Mouse (Mus musculus) midbrain, embryonic 11.5 days (tissue): ENCODE data around the gene Rap1gap2. TPM values are rescaled to one million over a fixed set of nuclear protein-coding genes. Genes with fewer than 3 reads are reported as not detected.

Experiments used
- ATAC-seq: fragments of 200-750 bp; cut with Nextera tagmentation; 2 replicates; pipeline ENCODE4 v1.8.0; 2017; ENCODE audit warnings: moderate TSS enrichment, moderate library complexity; ENCODE audit not compliant: low FRiP score
- DNase-seq: peaks from one replicate; pipeline ENCODE4 v3.0.0; 2015; ENCODE audit warnings: low spot score; ENCODE audit errors: missing footprints
- H3K27ac ChIP-seq: fragments of 300-500 bp; sonication (generic); 2 replicates; pipeline ENCODE4 v1.5.1; 2014; ENCODE audit warnings: low read depth, low read length
- H3K27me3 ChIP-seq: fragments of 300-500 bp; sonication (generic); 2 replicates; pipeline ENCODE4 v1.6.1; 2014; ENCODE audit warnings: mild to moderate bottlenecking, low read length, moderate library complexity, mixed read lengths; ENCODE audit not compliant: control insufficient read depth, insufficient read depth
- H3K36me3 ChIP-seq: fragments of 300-500 bp; sonication (generic); 2 replicates; pipeline ENCODE4 v1.6.1; 2014; ENCODE audit warnings: mild to moderate bottlenecking, low read length, moderate library complexity, mixed read lengths; ENCODE audit not compliant: control insufficient read depth, insufficient read depth
- H3K4me1 ChIP-seq: fragments of 300-500 bp; sonication (generic); 2 replicates; pipeline ENCODE4 v1.6.1; 2014; ENCODE audit warnings: low read length; ENCODE audit not compliant: control insufficient read depth, insufficient read depth
- H3K4me2 ChIP-seq: fragments of 300-500 bp; sonication (generic); 2 replicates; pipeline ENCODE4 v1.6.1; 2014; ENCODE audit warnings: mild to moderate bottlenecking, moderate library complexity
- H3K4me3 ChIP-seq: fragments of 300-500 bp; sonication (generic); 2 replicates; pipeline ENCODE4 v1.5.1; 2014; ENCODE audit warnings: low read depth, low read length
- H3K9ac ChIP-seq: fragments of 300-500 bp; sonication (generic); 2 replicates; pipeline ENCODE4 v1.6.1; 2014; ENCODE audit warnings: low read length
- H3K9me3 ChIP-seq: fragments of 300-500 bp; sonication (generic); 2 replicates; pipeline ENCODE4 v1.6.1; 2016; ENCODE audit warnings: low read length; ENCODE audit not compliant: control insufficient read depth
- WGBS: fragments of 180-500 bp; shearing (Covaris S2); extraction: QIAGEN DNeasy Blood & Tissue Kit; methylation state at CpG from one replicate; pipeline ENCODE4 v1.1.7; 2014; 5-methylcytosine and 5-hydroxymethylcytosine counted together
- polyA plus RNA-seq: library from polyadenylated mRNA; unstranded; fragments of >200 nt; fragmentation: Nextera tagmentation; extraction: Ambion mirVana; gene quantifications from 2 replicates; pipeline ENCODE4 v1.2.1, GENCODE M21; 2014

Rap1gap2 gene
- polyA plus RNA-seq, 1 experiment from 2014 or later = 2.5 TPM

- Histone ChIP-seq H3K9me3 (no peaks in the 10 kb centered on the region), H3K9ac (no peak overlapping the region), H3K4me3 (no peak overlapping the region), H3K27me3 (no peaks in the 10 kb centered on the region), H3K27ac (no peak overlapping the region), H3K36me3 (no peaks in the 10 kb centered on the region), H3K4me1 (no peaks in the 10 kb centered on the region), H3K4me2 (no peak overlapping the region)
- DNase-seq (no peak), ATAC-seq (no peak)
- 95% methylated on average over 4 of the region's 4 CpGs for WGBS
These were observed 172.5 kb downstream of the Rap1gap2 start for GRCm38 (mm10) chr11:74438249-74438648.

- 90% methylated on average over 2 of the region's 2 CpGs for WGBS
- Histone ChIP-seq H3K9me3 (no peaks in the 10 kb centered on the region), H3K27me3 (no peaks in the 10 kb centered on the region), H3K9ac (no peak overlapping the region), H3K27ac (no peak overlapping the region), H3K36me3 (no peaks in the 10 kb centered on the region), H3K4me2 (no peak overlapping the region), H3K4me1 (no peaks in the 10 kb centered on the region), H3K4me3 (no peak overlapping the region)
- ATAC-seq (no peak), DNase-seq (no peak)
These were observed 175.3 kb downstream of the Rap1gap2 start for GRCm38 (mm10) chr11:74435366-74435765.

- Histone ChIP-seq H3K27ac (no peak overlapping the region), H3K9me3 (no peaks in the 10 kb centered on the region), H3K27me3 (no peaks in the 10 kb centered on the region), H3K36me3 (no peaks in the 10 kb centered on the region), H3K9ac (no peak overlapping the region), H3K4me2 (no peak overlapping the region), H3K4me1 (peaks cover 7% of the 10 kb centered on the region; the same call in 1 of the 2 replicates), H3K4me3 (no peak overlapping the region)
- WGBS = 82% methylated on average over 4 of the region's 4 CpGs
- DNase-seq (no peak), ATAC-seq (no peak)
These were observed 177.7 kb downstream of the Rap1gap2 start for GRCm38 (mm10) chr11:74433000-74433399.

- Histone ChIP-seq H3K9ac (no peak overlapping the region), H3K4me1 (peaks cover 7% of the 10 kb centered on the region; the same call in 1 of the 2 replicates), H3K27me3 (no peaks in the 10 kb centered on the region), H3K4me3 (no peak overlapping the region), H3K27ac (0 out of 2 replicates have a peak overlapping the region, but pooled peaks have one; percentile 35), H3K4me2 (no peak overlapping the region; the same call in 1 of the 2 replicates), H3K9me3 (no peaks in the 10 kb centered on the region), H3K36me3 (no peaks in the 10 kb centered on the region)
- DNase-seq (peak; percentile 87), ATAC-seq (peak; percentile 57)
- WGBS = 24% methylated on average over 11 of the region's 11 CpGs
These were observed 180.8 kb downstream of the Rap1gap2 start for GRCm38 (mm10) chr11:74429798-74430529.

- WGBS = 90% methylated on average over 5 of the region's 5 CpGs
- Histone ChIP-seq H3K9me3 (no peaks in the 10 kb centered on the region), H3K36me3 (no peaks in the 10 kb centered on the region), H3K4me1 (peaks cover 7% of the 10 kb centered on the region; the same call in 1 of the 2 replicates), H3K4me2 (no peak overlapping the region), H3K27me3 (no peaks in the 10 kb centered on the region), H3K27ac (no peak overlapping the region), H3K9ac (no peak overlapping the region), H3K4me3 (no peak overlapping the region)
- ATAC-seq (no peak), DNase-seq (no peak)
These were observed 184.4 kb downstream of the Rap1gap2 start for GRCm38 (mm10) chr11:74426306-74426705.

- H3K4me2 ChIP-seq = no peak overlapping the region
- no peaks in the 10 kb centered on the region for H3K36me3 ChIP-seq
- no peak for ATAC-seq
- no peak for DNase-seq
- H3K4me3 ChIP-seq = no peak overlapping the region
- H3K4me1 ChIP-seq = no peaks in the 10 kb centered on the region
- no peaks in the 10 kb centered on the region for H3K9me3 ChIP-seq
- no peak overlapping the region for H3K9ac ChIP-seq
- 90% methylated on average over 6 of the region's 6 CpGs for WGBS
- H3K27ac ChIP-seq = no peak overlapping the region
- H3K27me3 ChIP-seq = no peaks in the 10 kb centered on the region
These were observed 188.7 kb downstream of the Rap1gap2 start for GRCm38 (mm10) chr11:74422019-74422418.

- no peak overlapping the region for H3K4me3 ChIP-seq
- no peak overlapping the region for H3K27ac ChIP-seq
- H3K9me3 ChIP-seq = no peaks in the 10 kb centered on the region
- H3K9ac ChIP-seq = no peak overlapping the region
- no peaks in the 10 kb centered on the region for H3K4me1 ChIP-seq
- DNase-seq (no peak), ATAC-seq (no peak)
- no peaks in the 10 kb centered on the region for H3K27me3 ChIP-seq
- 85% methylated on average over 4 of the region's 4 CpGs for WGBS
- no peak overlapping the region for H3K4me2 ChIP-seq
- no peaks in the 10 kb centered on the region for H3K36me3 ChIP-seq
These were observed 189.6 kb downstream of the Rap1gap2 start for GRCm38 (mm10) chr11:74421151-74421550.

- WGBS = 83% methylated on average over 4 of the region's 4 CpGs
These were observed 191.1 kb downstream of the Rap1gap2 start for GRCm38 (mm10) chr11:74419601-74420000.

GRCm38 (mm10) chr11:74415736-74416135, 195.0 kb downstream of the Rap1gap2 start:
- Histone ChIP-seq H3K4me2 (no peak overlapping the region), H3K4me3 (no peak overlapping the region), H3K9ac (no peak overlapping the region), H3K27ac (no peak overlapping the region), H3K36me3 (no peaks in the 10 kb centered on the region), H3K9me3 (no peaks in the 10 kb centered on the region), H3K27me3 (no peaks in the 10 kb centered on the region), H3K4me1 (no peaks in the 10 kb centered on the region)
- DNase-seq (no peak), ATAC-seq (no peak)
- WGBS = 86% methylated on average over 12 of the region's 12 CpGs

More at GRCm38 (mm10) chr11:74419601-74420000, 191.1 kb downstream of the Rap1gap2 start:
- no peaks in the 10 kb centered on the region for H3K9me3 ChIP-seq
- H3K27me3 ChIP-seq = no peaks in the 10 kb centered on the region
- no peaks in the 10 kb centered on the region for H3K36me3 ChIP-seq
- no peak overlapping the region for H3K4me2 ChIP-seq
- no peak overlapping the region for H3K9ac ChIP-seq
- H3K27ac ChIP-seq = no peak overlapping the region
- no peaks in the 10 kb centered on the region for H3K4me1 ChIP-seq
- ATAC-seq (no peak), DNase-seq (no peak)
- H3K4me3 ChIP-seq = no peak overlapping the region
